Mouse (Mus musculus) heart, postnatal 25 days (tissue): ENCODE results near the gene Agpat1. TPM values are rescaled to one million over a fixed set of nuclear protein-coding genes. Genes with fewer than 3 reads are reported as not detected.

Source experiments
- DNase-seq: peaks from one replicate; pipeline ENCODE4 v3.0.0; 2022; ENCODE audit warnings: low spot score
- intact Hi-C: fragments of 180-260 bp; cut with DNase I; formaldehyde crosslinking; loops from one replicate; pipeline ENCODE4 v1.15.1; 2025
- total RNA-seq, 2 experiments: library from RNA; stranded (reverse); gene quantifications; 2 replicates each; pipeline ENCODE4 v1.2.3; 2021

The Agpat1 gene
- total RNA-seq, 2 experiments from 2014 or later: 65.8 to 66.8 TPM

- intact Hi-C loops: no loop called here
- peak; percentile 33 for DNase-seq
These were observed 24.0 kb downstream of the Agpat1 start, which contains the start of gene Ppt2 for GRCm38 (mm10) chr17:34627943-34628643. TSS of gene Ppt2 (minus strand) at chr17:34628510.

- intact Hi-C loops: no loop called here
- no peak for DNase-seq
These were observed 24.5 kb downstream of the Agpat1 start for GRCm38 (mm10) chr17:34628644-34628967.

GRCm38 (mm10) chr17:34629221-34629751 is 25.2 kb downstream of the Agpat1 start, which contains the start of gene Prrt1:
TSS of gene Prrt1 (plus strand) at chr17:34629533.
- intact Hi-C loops: no loop called here

GRCm38 (mm10) chr17:34629796-34630603 is 25.9 kb downstream of the Agpat1 start:
- DNase-seq: no peak
- intact Hi-C loops: no loop called here

More at GRCm38 (mm10) chr17:34629221-34629751, 25.2 kb downstream of the Agpat1 start, which contains the start of gene Prrt1:
- no peak for DNase-seq

- intact Hi-C loops: no loop called here
- no peak for DNase-seq
These were observed 26.8 kb downstream of the Agpat1 start for GRCm38 (mm10) chr17:34630761-34631301.

- DNase-seq: no peak
- intact Hi-C loops: no loop called here
These were observed 27.6 kb downstream of the Agpat1 start for GRCm38 (mm10) chr17:34631647-34632046.

GRCm38 (mm10) chr17:34632261-34632691 is 28.2 kb downstream of the Agpat1 start:
- intact Hi-C loops: no loop called here
- peak; percentile 82 for DNase-seq

GRCm38 (mm10) chr17:34635671-34636070 is 31.6 kb downstream of the Agpat1 start:
- no peak for DNase-seq
- intact Hi-C loops: no loop called here

GRCm38 (mm10) chr17:34637459-34637858 is 33.4 kb downstream of the Agpat1 start:
- intact Hi-C loops: no loop called here
- DNase-seq: no peak

- DNase-seq: no peak
- intact Hi-C loops: no loop called here
These were observed 35.6 kb downstream of the Agpat1 start for GRCm38 (mm10) chr17:34639461-34640255.

- peak; percentile 55 for DNase-seq
- intact Hi-C loops: no loop called here
These were observed 36.9 kb downstream of the Agpat1 start for GRCm38 (mm10) chr17:34640778-34641601.

- intact Hi-C loops: no loop called here
These were observed 37.9 kb downstream of the Agpat1 start for GRCm38 (mm10) chr17:34641945-34642344.

GRCm38 (mm10) chr17:34643379-34643778 is 39.3 kb downstream of the Agpat1 start:
- intact Hi-C loops: no loop called here
- no peak for DNase-seq

More at GRCm38 (mm10) chr17:34641945-34642344, 37.9 kb downstream of the Agpat1 start:
- no peak for DNase-seq

GRCm38 (mm10) chr17:34643944-34644343 is 39.9 kb downstream of the Agpat1 start:
- DNase-seq: no peak
- intact Hi-C loops: no loop called here

GRCm38 (mm10) chr17:34644608-34645007 is 40.5 kb downstream of the Agpat1 start, which contains the start of gene Fkbpl:
TSS of gene Fkbpl (plus strand) at chr17:34644764.
- intact Hi-C loops: no loop called here
- peak; percentile 93 for DNase-seq

- intact Hi-C loops: no loop called here
- DNase-seq: no peak
These were observed 41.3 kb downstream of the Agpat1 start for GRCm38 (mm10) chr17:34645256-34645829.

GRCm38 (mm10) chr17:34645831-34646511 is 41.9 kb downstream of the Agpat1 start:
- intact Hi-C loops: no loop called here
- DNase-seq: no peak
